Mouse (Mus musculus): ENCODE results near the gene Lurap1l.

Gene Lurap1l

DNA sequence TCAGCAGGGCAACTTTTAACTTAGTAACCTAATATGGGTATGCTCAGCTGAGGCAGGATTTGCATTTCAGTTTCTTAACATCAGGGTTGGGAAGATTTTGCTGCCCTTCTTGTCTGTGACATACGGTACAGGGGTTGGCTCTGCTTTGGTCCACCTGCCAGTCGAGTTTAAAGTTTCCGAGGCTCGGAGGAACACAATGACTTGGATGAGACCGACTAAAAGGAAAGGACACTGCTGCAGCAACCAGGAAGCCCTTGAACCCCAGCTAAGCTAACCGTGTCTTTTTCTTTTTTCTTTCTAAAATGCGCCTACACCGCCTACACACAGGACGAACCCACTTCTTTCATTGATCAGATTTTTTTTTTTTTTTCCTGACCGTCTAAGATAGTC lies at the start of gene Lurap1l:
Lurap1l (plus strand) TSS at position 166 of the 390 bp plus-strand sequence.
- in situ Hi-C loops (cut with MboI; ENCODE audit: unreplicated experiment in 2 of 2) = no loop called here

DNA sequence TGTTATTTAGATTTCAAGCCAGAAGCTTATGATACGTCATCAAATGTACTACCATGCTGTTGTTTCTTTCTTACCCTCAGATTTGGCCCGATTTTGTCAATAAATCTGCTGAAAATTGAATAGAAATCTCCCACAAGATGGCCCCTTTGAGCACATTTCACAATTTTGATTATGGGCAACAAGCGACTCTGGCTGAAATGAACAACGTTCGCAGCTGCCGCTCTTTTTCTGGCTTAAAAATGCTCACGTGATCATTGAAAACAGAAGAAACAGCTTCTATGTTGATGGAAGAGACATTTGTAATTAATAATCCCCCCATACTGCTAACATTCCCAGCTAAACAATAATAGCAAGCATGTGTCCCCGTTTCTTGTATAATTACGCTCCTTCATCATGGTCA lies 47.5 kb upstream of the Lurap1l start:
- in situ Hi-C loops (cut with MboI; ENCODE audit: unreplicated experiment in 2 of 2) = no loop called here

DNA sequence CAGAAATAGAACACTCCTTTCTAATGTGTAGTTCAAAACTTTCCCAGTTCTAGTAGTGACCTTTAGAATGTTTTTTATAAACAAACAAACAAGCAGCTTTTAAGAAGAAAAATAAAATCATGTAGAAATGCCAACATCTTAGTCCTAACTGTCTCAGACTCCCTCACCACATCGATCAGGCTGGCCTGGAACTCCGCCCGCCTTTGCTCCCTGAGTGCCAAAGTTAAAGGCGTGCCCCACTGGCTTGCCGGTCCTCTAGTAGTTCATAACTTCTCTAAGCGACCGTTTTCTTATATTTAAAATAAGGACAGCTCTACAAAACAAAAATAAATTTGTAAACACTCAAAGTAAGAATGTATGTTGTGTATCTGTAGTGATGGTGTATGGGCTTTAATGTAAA lies 46.5 kb upstream of the Lurap1l start:
- in situ Hi-C loops (cut with MboI; ENCODE audit: unreplicated experiment in 2 of 2) = no loop called here

DNA sequence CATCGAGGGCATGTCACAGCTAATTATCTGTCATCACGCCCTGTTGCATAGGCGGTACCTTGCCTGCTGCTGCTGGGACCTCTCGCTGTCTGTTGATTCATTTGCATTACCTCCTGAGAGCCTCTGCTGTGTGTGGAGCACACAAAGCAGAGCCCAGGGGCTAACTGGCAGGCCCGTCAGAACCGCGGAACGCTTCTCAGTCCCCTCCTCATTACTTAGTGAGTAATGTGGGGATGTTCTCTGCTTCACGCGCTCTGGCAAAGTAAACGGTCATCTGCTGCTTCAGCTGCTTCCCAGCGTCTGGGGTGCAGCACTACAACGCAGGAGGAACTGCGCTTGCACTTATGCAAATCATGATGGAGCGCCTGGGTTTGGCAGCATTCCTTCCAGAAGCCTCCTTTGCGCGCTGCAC lies 45.9 kb upstream of the Lurap1l start:
- in situ Hi-C loops (cut with MboI; ENCODE audit: unreplicated experiment in 2 of 2) = no loop called here

DNA sequence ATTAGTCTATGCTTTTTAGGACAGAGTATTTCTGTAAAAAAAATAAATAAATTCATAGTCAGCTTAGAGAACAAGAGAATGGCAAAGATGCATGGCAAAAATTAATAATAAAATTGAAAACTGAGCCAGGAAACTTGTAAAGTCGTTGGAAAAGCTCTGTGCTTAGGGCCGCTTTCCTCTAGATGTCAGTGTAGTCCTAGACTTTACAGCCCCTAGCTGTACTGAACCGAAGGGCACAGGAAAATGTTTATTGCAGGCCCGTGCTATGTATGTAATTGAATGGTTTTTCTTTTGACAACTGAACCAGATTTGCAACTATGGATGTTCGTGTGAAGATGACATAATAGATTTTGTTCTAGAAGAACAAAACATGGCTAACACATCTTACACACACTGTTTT lies 44.4 kb upstream of the Lurap1l start:
- in situ Hi-C loops (cut with MboI; ENCODE audit: unreplicated experiment in 2 of 2) = no loop called here

DNA sequence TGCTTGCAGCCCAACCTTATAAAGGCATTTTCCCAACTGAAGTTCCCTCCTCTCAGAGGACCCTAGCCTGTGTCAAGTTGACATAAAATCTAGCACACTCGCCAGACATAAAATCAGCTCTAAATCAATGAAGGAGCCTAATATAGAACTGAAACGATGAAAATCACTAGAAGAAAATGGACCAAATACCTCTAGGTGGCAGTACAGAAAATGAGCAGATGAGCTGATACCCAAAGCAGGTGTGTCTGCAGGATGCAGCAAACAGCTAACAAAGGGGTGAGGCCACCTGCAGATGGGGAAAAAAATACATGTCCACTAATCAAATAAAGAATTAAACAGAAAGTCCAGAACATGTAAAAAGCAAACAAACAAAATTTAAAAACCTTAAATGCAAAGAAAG lies 40.8 kb upstream of the Lurap1l start:
- in situ Hi-C loops (cut with MboI; ENCODE audit: unreplicated experiment in 2 of 2) = no loop called here

DNA sequence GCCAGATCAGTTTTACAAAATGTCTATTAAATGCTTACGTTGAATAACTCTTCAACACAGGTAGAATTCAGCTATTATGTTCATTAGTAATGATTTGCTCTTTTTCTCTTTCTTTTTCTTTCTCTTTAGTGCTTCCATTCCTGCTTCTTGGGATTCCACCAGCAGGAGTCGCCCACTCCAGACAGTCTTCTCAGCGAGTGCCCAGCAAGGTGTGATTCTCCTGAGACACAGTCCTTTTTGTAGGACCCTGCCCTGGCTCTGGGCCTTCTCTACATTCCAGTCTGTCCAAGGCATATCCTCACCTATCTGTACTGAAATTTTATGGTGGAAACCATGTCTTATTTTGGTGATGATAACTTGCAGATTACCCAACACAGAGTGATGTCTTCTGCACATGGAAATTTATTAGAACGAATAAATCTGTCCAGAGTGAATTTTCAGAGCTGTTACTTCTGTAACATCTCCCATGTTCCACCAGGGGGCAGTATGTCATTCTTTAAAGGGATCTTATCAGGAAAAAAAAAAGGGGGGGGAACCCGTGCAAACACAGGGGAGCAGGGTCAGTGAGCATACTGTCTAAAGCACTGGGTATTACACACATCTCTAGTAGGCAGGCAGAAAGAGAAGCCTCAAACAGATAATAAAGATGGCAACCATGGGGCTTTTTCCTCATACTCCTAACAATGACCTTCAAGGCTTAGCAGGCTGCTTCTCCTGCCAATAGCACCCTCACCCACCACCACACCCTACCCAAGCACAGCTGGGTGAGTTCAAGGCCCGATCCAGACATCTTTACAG lies 37.4 kb upstream of the Lurap1l start:
- in situ Hi-C loops (cut with MboI; ENCODE audit: unreplicated experiment in 2 of 2) = no loop called here

DNA sequence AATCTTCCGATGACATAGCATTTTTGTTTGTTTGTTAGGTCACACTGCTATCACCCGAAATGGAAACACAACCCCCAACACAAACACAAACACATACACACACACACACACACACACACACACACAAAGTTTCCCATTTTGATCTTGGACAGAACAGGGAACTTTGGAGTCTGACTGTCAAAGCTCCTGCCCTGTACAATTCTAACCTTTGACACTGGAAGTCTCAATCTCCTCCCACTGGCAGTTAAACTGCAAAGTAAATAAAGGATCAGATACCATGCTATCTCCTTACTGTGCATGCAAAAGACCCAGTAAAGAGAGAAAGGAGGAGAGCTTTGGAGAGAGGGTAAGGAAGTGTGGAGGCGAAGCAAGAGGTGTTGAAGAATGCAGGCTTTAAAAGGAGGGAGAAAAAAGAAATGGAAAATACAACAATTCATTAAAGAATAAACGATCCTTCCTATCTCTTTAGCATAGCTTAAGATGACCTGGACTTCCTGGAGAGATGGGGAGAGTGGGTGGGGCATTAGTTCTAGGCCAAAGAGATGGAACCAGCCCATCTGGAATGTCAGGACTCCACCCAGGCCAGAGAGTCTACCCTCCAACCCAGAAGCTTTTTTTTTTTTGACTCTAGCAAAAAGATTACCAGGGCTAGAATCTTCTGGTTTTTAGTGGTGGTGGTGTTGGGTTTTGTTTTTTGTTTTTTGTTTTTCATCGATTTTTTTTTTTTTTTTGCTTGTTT lies 36.2 kb upstream of the Lurap1l start:
- in situ Hi-C loops (cut with MboI; ENCODE audit: unreplicated experiment in 2 of 2) = no loop called here

DNA sequence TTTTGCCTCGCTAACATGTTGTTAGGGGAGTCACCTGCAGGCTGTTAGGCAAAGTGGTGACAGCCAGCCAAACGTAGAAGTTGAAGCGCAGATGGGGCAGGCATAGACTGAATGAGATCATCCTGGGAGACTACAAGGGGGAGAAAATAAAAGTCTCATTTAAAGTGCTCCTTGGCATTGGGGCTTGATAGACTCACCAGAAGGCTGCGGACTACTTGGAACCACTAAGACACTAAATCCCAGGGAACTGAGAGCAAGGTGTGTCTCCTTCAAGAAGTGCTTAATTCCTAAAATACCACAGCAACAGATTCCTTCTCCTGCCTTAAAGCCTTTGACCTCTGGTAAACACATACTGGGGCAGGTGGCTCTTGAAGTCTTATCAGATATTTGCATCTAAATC lies 35.4 kb upstream of the Lurap1l start:
- in situ Hi-C loops (cut with MboI; ENCODE audit: unreplicated experiment in 2 of 2) = no loop called here

DNA sequence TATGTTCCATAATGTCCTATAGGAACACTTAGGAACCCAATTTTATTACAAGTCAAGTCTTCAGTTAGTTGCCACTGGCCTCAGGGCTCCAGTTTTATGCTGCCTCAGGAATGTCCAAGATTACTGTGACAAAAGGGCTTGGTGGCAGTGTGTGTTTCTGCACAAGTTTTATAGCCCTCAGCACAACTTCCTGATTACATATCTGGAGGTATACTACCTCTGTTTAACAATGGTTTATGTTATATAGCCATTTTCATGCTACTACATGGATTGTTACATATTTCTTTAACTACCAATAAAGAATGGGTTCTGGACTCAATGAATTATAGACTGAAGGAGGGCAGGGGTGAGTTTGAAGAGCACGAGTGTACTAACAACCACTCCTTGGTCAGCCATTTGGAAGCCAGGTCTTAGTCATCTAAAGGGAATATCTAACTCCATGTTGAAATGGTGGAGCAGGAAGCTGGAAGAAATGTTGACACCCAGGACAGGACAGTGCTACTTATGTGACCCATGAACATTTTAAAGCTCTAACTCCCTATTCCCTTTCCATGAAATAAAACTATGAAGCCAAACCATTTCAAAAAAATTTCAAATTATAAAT lies 28.3 kb upstream of the Lurap1l start:
- in situ Hi-C loops (cut with MboI; ENCODE audit: unreplicated experiment in 2 of 2) = no loop called here

DNA sequence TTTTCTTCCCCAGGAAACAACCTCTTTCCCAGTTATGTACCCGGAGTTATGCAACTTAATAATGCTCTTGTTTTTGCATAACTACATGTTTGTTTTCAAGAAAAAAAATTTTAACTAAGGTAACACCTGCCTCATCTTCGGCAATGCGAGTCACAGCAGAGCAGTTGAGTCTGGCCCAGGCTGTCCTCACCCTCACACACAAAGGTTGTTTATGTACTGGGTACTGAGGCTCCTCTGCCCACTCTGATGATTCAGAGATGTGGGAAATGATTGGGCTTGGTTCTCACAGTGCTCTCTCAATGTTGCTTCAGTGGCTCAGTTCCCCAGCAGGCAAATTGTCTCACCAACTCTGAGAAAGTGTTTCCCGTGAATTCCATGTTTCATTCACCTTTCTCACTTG lies 23.8 kb upstream of the Lurap1l start:
- in situ Hi-C loops (cut with MboI; ENCODE audit: unreplicated experiment in 2 of 2) = no loop called here

DNA sequence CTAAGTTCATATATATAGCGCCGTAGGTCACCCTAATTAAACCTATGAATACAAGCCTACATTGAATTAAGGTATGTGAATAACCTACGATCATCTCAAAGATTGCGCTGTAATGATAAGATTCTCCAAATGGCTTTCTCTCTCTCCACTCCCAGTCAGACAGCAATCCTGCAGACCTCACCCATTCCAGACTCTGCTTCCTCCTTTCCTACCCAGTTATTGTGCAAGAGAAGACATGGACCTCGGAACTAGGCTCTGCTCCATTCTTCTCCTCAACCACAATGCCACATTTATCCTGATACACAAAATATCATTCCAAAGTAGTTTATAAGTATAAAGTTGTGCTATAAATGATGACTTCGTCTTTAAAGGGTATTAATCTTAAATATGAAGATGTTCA lies 19.4 kb upstream of the Lurap1l start:
- in situ Hi-C loops (cut with MboI; ENCODE audit: unreplicated experiment in 2 of 2) = no loop called here

DNA sequence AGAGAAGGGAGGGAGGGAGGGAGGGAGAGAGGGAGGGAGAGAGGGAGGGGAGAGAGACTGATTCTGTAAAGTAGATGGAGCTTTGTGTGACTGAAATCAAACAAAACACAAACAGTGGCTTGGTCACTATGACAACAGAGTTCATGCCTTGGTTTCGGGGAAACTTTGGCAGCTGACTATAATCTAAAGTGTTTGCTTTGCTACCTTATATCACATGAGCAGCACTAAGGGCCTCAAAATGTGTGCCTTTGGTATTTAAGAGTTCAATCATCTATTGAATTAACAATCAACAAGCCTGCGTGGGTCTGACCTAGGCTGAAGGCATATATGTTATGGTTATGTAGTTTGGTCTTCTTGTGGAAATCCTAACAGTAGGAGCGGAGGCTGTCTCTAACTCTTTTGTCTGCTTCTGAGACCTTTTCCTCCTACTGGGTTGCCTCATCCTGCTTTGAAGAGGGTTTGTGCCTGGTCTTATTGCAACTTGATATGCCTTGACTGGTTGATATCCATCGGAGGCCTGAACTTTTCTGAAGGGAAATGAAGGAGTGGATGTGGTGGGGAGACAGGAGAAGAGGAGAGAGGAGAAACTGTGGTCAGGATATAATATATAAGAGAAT lies 15.1 kb upstream of the Lurap1l start:
- in situ Hi-C loops (cut with MboI; ENCODE audit: unreplicated experiment in 2 of 2) = no loop called here

DNA sequence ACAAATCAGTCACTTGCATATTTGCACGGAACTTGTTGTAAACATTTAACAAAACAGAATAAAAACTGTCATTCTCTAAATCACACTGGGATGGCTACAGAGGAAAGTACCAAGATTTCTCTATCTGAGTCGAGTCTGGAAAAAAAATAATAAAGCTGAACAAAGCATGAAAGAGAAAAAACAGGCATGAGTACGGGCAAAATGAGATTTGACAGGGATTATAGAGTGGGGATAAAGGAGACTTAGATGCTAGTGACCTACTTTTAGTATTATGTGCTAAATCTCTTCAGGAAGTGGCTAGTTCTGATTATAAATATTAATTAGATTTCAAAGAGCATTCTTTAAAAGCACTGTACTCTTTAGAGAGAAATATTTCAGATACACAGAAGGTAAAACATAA lies 3.7 kb upstream of the Lurap1l start:
- in situ Hi-C loops (cut with MboI; ENCODE audit: unreplicated experiment in 2 of 2) = no loop called here

DNA sequence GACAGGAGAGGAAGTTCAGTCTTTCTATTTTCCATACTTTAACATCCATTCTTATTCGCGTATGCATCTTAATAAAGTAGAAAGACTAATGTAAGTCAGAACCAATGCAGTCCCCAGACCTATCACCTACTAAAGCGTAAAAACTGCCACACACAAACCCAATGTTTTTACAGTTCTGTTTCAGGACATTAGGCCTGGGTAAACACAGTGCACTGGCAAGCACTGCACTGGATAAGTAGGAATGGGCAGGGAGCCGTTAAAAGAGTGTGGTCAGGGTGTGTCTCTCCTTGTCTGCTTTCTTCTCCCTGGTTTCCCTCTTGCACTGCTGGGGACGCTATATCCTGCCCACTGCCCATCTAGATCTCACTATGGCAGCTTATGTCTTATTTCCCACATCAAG lies 2.5 kb upstream of the Lurap1l start:
- in situ Hi-C loops (cut with MboI; ENCODE audit: unreplicated experiment in 2 of 2) = no loop called here

DNA sequence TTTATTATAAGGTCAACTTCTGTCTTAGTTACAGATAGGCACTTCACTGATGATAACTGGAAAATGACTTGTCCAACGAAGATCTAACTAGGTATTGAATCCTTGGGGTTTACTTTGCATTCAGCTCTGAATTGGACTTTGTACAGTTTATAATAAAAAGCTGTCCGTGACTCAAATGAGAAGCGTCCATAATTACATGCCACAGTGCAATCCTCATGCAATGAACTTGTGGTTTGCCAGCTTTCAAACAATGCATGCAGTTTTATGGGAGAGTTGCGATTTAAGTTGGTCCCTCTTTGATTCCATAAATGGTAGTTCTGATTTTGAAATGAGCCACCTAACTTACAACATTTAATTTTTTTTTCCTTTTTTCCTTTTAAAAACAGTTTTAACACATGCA lies 1.5 kb upstream of the Lurap1l start:
- in situ Hi-C loops (cut with MboI; ENCODE audit: unreplicated experiment in 2 of 2) = no loop called here

DNA sequence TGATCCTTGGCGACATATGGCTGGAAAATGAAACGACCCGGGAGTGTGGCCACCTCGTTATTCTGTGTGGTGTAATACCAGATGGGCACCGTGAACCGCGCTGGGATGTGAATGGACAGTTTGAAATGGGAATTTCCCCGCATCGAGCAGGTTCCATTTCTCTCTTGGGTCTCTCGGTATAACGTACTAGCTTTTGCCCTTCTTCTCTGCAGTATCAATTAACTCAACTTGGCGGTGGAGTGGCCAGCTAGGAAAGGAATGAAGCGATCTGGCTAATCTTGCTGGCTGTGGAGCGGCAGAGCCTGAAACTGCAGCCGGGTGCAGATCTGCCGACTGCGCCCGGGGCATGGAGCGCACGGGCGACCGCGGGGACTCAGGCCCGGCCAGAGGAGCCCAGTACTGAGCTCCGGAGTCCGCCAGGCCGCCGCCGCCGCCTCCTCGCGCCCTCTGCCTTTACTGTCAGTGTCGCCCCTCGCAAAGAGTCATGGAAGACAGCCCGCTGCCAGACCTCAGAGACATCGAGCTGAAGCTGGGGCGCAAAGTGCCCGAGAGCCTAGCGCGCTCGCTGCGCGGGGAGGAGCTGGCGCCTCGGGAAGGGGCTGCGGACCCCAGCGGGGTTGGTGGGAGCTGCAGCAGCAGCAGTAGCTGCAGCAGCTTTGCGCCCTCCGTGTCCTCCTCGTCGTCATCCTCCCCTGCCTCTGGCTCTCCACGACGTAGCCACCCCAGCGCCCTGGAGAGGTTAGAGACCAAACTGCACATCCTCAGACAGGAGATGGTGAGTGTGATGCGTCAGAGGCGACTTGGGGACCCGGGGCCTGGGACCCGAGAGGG lies 640 bp downstream of the Lurap1l start:
- in situ Hi-C loops (cut with MboI; ENCODE audit: unreplicated experiment in 2 of 2) = no loop called here

DNA sequence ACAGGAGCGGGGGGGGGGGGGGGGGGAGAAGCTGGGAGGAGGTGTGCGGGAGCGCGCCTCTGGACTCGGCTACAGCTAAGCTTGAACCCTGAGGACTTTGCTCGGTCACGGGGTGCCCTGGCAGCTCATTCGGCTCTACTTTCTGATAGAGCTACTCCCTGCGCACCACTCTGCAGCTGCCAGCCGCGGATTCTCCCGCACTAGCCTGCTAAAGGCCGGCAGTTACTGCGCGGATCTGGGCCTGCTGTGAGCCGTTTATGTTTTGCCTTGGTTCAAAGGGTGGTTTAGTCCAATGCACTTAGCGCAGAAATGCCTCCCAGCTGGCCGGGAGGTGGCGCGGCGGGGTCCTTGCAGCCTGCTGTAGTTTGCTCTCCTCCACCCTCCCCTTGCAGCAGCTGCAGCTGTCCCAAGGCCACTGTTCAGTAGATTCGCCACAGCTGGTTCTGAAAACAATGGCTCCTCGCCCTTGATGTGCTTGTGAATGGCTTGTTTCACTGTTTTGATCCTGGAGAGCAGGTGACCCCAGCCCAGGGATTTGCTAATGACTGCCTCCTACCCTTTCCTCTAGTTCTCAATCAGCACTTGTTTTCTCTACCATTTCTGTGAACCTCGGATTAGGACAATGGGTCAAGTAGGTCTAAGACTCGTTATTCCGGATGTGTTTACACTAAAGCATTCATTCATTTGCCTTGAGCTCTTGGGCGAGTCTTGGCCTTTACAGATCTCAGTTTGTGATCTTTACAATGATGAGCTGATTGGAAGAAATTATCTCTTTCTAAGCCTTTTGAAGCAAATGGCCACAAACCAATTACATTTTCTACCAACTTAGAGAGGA lies 1.5 kb downstream of the Lurap1l start:
- in situ Hi-C loops (cut with MboI; ENCODE audit: unreplicated experiment in 2 of 2) = no loop called here

DNA sequence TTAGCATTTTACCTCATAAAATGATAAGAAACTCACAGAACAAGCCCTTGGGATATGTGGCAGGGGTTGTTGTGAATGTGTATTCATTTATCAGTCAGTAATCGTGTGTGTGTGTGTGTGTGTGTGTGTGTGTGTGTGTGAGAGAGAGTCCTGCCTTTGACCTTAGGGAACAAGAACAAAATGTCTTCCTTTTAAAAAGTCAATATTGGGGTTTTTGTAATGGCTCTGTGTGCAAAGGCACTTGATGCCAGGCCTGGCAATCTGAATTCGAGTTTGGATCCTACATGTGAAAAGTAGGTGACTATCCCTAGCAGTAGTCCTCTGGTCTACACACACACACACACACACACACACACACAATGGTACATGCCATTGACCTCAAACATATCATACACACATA lies 4.8 kb downstream of the Lurap1l start:
- in situ Hi-C loops (cut with MboI; ENCODE audit: unreplicated experiment in 2 of 2) = no loop called here

DNA sequence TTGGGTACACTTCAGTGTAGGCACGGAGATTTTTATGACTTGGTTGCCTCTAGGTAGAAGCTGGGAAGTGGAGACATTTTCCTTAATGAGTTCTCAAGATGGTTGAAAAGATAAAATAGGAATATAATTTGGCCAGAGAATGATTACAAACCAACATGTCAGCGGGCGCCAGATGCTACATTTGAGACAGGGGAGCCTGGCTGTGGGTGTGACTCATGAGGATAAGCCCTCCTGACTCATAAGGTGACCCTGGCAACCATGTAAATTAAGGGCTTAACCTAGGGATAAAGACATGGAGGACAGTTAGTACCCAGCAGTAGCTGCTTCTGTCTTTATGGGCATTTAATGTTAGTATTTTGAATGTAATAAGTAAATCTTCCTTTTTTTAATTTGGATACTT lies 6.2 kb downstream of the Lurap1l start:
- in situ Hi-C loops (cut with MboI; ENCODE audit: unreplicated experiment in 2 of 2) = no loop called here
